Mouse (Mus musculus): ENCODE measurements at regions not wholly inside any gene's neighbourhood (a gene's known extent, or its start where the extent isn't known, plus 50 kb on each side); places are given as distances from the start of the nearest gene placed in this dataset.
A peak's percentile ranks its signal among the peaks of the same experiment; 100 is the strongest.

DNA sequence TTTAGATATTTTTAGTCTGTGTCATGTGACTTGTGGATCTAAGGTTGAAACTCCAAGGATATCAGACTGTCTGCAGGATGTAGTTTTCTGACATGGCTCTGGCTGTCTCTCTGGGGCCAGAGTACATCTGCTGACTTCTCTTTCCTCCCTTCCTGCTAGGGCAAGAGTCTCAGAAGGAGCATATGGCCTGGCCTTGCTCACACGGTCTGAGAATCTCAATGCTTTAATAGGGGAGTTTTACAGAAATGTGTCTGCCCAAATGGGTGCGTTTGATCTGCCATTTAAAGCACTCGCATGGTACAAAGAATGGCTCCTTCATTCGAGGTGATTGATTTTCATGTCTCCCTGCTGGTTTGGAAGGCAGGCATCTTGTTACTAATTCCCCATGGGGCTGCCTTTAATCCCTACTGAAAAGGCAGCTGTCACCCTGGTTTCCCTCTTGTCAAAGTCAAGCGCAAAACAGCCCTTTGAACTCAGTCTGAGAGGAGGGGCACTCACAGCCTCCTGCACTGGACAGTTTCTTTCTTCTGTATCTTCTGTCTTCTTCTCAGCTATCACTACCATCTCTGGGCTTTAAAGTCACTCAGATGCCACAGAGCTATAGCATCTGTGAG, 199.7 kb upstream of the Eef2kmt start:
- no peak for DNase-seq

DNA sequence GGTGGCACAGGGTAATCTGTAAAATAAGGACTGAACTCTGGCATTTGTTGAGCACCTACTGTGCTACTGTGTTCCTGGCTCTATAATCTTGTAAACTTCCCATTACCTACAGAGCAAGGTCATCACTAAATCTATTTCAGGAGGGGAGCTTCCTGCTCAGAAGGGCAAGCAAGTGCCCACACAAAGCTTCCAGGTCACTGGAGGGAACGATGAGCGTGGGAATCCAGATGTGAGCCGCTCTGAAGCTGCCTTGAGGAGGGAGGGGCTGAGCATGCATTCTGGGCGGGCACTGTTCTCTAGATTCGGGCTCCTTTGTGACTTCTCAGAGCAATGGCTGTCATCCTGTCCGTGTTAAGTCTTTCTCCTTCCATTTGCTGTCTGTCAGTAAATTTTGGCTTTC, 198.5 kb upstream of the Eef2kmt start:
- no peak for DNase-seq

DNA sequence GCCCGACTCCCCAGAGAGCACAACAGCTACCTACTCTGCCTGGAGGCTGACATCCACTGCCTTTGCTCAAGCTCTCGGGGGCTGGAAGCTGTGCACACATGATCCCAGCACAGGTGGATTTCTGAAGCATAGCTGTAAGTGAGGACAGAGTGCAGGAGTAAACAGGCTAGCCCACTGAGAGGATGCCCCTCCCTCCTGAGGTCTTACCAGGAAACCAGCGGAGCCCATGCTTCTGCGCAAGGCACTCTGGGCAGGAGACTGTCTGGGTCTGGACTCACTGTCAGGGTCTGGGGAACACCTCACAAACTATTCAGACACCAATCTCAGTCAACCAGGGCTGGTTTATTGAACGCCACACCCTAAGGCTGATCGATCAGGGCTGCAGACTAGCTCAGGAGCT, 197.2 kb upstream of the Eef2kmt start:
- DNase-seq = no peak

DNA sequence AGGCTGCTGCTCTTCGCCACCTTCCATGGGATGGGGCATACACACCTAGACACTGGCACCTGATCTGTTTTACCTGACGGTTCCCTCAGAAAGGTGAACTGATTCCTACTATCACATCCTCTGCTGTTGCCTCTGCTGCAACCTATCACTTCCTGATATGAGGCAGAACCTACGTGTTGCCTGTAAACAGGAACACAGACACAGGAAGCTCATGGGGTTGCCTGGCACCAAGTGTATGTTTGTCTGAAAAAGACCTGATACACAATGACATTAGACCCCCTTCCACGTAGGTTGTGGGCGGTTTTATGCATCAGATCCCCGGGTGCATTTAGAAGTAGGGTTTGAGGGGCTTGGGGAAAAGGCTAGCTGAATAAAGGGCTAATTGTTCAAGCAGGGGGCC, 190.0 kb upstream of the Eef2kmt start:
- no peak for DNase-seq

DNA sequence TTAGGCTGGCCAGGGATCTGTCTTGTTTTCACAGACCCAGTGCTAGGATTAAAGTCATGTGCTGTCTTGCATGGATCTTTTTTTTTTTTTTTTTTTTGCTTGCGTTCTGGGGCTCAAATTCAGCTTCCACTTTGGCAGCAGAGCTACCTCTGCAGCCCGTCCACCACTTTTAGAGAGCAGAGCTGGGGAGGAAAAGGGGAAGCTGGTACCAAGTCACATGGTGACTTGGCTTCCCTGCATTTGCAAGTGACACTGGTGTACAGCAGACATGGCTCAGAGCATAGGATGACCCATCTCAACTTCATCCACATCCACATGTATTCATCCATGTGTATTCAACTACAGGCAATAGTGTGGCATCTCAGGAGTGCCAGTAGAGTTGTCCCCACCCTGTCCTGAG, 189.0 kb upstream of the Eef2kmt start:
- DNase-seq = no peak

DNA sequence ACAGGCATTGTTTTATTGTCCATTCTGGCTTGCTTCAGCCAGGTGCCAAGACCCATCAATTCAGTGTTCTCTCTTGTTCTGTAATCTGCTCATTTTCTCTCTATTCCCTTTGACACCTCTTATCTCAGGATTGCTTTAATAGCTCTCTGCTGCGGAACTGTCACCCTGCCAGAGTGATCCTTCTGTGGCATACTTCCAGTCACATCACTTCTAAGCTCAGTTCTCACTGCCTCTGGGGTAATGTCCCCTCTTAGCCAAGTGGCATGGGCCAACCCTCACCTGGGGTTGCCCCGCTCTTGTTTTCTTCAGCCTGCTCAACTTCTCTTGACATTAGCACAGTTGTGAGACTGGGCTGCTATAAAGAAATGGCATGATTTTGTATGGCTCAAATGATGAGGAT, 183.9 kb upstream of the Eef2kmt start:
- no peak for DNase-seq

DNA sequence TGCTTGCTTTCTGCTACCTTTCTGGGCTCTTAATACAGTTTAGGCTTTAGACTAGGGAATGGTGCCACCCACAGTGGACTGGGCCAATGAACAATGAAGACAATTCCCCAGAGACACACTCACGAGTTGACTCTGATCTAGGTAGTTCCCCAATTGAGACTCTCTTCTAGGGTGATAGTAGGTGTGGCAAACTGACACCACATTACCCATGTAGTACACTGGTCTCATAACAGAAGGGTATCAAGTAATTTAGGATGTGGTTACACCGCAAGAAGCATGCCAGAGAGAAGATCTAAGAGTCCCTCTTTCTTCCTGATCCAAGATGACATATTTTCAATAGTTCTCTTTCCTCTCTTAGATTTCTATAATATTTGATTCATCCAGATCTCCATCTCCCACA, 182.6 kb upstream of the Eef2kmt start:
- DNase-seq = no peak

DNA sequence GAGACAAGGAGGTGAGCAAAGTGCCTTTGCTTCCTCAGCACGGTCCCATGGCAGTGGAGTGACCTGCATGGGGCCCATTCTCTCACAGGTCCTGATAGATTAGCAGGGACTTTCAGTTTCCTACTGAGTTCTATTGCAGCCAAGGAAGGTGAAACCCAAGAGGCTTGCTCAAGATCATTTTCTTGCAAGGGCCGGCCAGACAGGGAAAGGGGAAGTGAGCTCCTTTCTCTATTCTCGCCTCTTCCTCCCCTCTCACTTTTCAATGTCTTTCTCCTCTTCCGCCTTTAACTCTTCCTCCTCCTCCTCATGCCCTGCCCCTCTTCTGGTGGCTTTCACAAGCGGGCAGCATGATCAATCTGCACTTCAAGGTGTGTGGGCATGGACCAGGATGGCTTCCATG, 175.9 kb upstream of the Eef2kmt start:
- DNase-seq = no peak

DNA sequence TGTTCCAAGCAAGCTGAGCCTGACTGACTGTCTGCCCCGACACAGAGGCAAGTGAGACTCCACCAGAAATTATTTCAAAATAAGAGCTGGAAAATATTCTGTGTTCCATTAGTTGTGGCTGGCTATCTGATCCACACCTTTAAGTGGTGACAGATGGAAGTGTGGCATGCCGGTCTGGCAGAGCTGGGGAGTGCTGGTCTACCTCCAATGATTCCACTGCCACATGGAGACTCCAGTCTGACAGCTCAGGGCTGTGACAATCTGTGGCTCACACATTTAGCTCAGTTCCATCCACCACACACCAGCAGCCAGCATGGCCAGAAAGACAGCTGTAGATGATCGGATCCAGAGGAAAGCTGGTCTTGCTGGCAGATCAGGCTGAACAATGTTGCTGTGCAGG, 175.3 kb upstream of the Eef2kmt start:
- DNase-seq = peak; percentile 16

DNA sequence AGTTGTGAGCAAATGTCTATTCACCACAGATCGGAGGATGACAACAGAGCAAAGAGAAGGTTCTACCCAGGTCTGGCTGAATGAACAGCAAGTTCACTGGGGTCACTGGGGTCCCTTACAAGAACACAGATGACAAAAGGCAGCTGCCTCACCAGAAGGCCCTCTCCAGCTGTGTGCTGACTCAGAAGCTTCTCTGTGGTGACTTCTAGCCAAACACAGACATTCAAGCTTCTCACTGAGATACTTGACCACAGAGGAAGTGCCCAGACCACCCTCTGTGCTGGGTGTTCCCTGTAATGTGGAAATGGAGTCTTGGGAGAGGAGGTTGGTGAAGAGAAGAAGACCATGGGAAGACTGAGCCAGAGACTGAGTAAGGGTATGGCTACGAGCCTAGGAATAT, 173.7 kb upstream of the Eef2kmt start:
- no peak for DNase-seq

DNA sequence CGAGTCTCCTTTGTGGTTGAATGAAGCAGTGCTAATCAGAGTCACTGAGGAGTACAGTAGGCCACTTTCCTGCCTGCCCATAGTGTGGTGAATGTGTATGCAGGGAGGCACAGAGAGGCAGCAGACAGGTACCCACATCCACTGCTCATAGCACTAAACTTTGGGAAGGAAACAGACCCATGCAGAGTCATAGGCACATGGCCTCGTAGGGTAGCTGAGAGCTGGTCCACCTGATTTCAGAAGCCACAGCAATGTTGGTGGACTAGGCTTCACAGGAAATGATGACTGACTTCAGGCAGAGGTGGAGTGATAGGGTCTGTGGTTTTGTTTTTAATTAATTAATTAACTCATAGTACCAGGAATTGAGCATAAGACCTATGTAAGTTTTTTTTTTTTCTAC, 170.1 kb upstream of the Eef2kmt start:
- no peak for DNase-seq

DNA sequence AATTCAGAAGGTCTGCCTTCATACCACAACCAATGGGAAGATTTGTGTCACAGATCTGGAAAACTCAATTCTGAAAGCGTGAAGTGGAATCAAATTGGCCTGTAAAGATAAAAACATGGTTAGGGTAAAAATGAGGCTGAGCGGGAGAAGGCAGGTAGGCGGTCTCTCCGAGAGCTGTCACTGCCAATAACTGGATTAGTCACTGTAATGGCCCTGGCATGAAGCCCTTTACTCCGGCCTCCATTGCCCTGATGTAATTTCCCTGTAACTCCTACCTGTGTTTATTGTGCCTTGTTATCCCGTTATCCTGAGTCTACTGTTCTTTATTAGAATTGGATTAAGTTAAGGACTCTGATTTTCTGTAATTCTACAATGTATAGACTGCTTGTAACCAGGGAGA, 166.3 kb upstream of the Eef2kmt start:
- no peak for DNase-seq

DNA sequence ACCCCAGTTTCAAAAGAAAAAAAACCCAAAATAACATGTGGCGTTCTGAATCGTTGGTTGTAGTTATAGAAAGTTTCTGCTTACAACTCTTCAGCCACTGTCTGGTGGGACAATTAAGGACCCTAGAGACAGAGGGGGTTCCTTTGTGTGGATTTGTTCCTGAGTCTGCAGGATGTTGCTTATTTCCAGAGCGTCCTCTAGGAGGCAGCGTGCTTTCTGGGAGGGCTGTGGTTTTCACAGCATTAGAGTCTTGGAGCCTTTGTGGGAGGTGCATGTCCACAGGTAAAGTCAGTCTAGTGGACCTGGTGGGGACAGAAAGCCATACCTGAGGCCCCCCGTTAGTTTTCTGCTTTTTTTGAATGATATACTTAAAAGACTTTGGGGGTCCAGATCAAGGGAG, 165.8 kb upstream of the Eef2kmt start:
- DNase-seq = no peak

DNA sequence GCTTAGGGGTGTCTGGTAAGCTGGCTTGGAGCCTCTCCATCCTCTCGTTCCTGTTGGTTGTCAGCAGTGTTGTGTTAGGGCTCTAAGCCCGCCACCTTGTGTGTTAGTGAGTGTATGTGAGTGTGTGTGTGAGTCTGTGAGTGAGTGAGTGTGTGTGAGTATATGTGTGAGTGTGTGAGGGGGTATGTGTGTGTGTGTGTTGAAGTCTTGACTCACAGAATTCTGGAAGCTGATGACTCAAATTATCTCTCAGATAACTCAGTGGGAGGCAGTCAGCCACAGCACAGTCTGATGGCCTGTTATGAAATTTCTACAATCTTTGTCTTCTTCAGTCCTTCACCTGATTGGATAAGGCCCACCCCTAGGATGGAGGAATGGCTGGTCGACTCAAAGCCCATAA, 163.7 kb upstream of the Eef2kmt start:
- no peak for DNase-seq

DNA sequence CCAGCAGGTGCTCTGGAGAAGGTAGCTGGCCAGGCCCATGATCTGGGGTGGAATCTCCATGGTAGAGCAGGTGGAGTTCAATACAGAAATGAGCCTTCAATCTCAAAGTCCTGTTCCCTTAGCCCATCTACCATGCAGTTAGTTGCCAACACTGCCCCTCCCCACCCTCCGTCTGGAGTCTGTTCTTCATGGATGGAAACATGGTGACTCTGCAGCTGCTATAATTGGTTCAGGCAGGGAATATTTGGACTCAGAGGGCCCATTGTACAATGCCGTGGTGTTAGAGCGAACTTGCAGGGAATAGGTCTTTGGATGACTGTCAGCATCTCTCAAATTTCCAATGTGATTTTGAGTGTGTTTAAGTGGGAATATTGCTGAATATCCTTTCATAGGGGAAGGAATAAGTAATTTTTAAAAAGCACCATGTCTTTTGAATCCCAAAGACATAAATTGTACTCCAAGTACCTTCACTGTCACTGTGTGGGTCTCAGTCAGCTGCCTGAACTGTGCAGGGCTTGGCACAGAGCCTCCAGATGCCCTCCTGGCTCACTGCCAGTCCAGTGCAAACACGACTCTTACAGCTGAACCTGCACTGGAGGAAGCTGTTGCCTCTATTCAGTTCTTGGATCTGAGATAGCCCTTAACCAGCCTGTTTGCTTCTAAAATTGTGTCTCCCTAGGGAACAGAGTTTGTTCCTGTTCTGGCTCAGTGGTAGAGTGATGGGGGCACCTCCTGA, 162.8 kb upstream of the Eef2kmt start:
- DNase-seq = no peak

DNA sequence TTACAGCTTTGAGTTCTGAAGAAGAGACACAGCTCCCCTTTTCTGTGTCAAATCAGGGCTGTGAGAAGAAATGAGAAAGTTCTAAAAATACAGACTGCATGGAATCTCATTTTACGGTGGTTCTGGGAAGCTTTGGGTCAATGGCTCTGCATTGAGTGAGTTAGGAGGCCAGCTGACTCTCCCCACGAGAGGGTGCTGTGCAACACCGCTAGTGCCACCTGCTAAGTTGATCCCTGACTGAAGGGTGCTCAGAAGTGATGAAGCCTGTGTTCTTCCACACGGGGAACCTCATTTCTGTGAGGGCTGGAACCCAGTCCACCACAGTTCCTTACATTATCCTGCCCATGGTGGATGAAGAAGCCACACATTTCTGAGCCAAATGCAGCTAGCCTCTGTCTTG, 159.5 kb upstream of the Eef2kmt start:
- DNase-seq = no peak

DNA sequence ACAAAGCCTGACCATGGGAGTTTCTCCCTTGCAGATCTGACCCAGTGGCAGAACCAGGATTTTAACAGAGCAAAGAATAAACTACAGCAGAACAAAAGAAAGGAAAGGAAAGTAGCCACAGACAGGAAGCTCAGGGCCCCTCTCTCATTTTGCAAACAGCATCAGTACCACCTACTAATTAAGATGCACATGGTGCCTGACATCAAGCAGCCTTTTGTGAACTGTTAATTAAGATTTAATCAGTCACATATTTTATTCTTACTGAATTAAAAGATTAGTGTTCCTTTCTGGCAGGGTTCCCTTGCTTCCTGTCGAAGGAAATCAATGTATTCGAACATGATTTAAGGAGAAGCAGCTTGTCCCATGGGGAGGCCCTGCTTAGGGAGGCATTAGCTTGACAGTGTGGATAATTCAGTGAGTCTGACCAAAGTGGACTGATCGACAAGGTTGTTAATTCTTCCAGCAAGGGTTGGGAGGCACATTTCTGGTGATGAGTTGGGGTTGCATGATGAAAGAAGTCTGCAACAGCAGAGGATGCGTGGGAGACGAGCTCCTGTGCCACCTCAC, 156.1 kb upstream of the Eef2kmt start:
- no peak for DNase-seq

DNA sequence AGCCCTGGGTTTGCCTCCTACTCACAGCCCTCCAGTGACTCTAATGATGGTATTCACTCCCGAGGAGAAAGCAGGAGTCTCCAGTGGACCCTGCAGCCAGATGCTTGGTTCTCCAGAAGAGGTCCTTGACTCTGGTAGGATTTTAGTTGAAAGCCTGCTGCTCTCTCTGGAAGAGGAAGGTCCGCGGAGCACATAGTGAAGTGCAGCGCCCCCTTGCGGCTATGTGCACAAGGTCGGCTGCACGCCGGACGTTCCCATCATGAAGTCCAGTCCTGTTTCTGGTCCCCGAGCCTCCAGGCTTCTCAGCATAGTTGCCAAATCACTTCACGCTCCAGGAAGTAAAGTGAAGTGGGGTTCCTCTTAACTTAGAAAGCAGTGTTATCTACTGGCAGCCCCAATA, 150.9 kb upstream of the Eef2kmt start:
- peak; percentile 87 for DNase-seq

DNA sequence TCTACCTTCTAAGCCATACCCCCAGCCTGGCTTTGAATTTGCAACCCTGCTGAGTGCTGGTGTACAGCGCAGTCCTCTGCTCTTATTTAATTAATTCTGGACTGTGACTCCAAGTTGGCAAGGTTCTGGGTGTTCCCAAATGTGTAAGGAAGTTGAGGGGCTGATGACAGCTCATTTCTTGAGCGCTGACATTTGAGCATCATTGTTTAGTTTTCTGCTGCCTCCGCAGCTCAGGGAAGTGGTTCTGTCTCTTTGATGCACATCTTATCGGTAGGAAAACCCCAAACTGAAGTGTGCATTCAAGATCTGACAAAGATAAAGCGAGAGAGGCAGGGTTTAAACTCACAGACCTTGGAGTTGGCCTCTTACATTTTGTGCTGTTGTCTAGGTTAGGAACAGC, 137.6 kb upstream of the Eef2kmt start:
- DNase-seq = no peak

DNA sequence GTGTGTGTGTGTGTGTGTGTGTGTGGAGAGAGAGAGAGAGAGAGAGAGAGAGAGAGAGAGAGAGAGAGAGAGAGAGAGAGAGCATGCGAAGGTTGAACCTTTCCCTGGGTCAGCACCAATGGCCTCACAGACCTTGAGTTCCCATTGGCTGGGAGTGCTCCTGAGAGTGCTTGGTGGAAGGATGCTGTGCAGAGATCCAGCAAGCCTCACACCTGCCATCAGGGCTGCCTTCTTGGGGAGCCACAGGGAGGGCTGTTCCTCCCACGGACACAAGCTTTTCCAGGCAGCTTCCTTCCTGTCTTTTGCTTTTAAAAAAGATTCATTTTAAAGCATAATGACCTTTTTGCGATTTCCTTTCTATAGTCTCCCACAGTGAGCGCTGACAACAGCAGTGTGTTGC, 127.1 kb upstream of the Eef2kmt start:
- no peak for DNase-seq

DNA sequence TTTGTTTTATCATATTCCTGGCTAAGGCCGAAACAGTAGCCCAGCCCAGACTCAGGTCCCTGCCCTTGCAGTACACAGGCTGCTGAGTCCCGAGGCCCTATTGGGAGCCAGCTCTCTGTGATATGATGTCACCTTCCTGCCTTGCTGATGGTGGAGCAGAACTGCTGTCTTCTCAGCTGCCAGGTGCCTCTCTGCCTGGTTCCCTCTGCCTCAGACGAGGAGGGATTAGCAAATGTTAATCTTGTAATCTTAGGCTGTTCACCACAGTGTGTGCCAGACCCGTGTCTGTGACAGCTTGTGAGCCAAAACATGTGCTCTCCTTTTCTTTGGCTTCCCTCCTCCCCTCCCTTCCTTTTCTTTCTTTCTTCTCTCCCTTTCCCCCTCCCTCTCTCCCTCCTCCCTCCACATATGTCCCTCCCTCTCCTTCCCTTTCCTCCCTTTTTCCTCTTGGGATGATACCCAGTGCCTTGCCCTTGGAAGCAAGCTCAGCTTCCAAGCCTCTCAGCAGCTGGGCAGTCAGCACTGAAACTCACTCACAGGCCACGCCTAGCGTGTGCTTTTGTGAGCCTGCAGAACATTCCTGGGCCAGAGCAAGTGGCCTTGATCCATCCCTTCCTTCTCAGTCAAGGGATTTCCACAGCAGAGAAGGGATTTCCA, 126.6 kb upstream of the Eef2kmt start:
- no peak for DNase-seq

DNA sequence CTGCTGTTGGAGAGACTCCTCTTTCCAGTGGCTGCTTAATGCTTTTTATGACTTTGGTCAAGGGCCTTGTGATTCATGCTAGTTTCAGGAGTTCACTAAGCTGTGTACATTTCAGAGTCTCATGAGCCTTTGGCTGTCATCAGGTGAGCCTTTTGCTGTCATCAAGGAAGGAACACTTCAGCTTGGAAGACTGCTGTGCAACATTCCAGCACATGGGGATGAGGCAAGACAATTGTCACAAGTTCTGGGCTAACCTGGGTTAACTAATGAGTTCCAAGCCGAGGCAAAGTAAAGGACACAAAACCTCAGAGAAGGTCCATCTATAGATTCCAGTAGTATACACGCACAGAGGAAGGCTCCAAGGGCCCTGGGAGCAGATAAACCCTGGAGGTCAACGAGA, 124.8 kb upstream of the Eef2kmt start:
- DNase-seq = no peak

DNA sequence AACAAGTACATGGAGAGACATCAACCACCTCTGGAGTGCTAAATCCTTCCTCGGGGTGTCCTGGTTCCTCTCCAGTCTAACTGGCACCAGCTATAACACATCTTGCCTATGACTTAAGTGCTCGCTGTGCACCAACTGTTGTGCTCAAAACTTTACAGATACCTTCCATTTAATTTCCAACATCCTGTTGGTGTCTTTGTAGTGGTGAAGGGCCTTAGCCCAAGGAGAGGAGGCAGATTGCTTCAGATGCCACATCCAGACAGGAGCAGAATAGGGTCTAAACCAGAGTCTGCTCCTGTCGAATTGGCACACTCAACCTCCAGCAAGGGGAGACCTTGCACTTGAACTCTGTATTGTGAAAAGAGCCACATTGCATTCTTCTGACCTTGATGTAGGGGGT, 121.2 kb upstream of the Eef2kmt start:
- DNase-seq = no peak
